Mouse (Mus musculus): ENCODE results near the gene Mag. TPM values are rescaled to one million over a fixed set of nuclear protein-coding genes. Genes with fewer than 3 reads are reported as not detected.

The Mag gene
- total RNA-seq, 4 experiments from 2014 or later: 0.32 to 1.3 (median 0.42) TPM

DNA sequence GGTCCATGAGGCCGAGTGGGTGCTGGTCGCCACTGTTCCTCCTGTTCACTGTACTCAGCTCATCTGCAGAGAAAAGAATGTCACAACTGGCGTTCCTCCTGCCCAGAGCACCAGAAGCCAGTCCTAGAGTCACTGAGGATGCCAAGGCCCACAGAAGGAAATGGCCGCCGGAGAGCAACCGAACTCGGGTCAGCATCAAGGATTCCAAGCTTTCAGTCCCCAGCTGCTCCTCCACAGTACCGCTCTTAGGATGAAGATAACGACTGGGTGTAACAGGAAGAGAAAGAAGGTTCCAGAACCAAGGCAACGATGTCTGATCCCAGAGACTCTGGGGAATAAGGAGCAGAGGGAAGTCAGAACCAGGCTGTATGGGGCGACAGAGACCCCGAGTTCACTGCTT, 53.2 kb downstream of the Mag start, which contains the start of gene Ffar1:
Ffar1 (minus strand) TSS at position 101 of the 400 bp plus-strand sequence.
- DNase-seq: no peak

DNA sequence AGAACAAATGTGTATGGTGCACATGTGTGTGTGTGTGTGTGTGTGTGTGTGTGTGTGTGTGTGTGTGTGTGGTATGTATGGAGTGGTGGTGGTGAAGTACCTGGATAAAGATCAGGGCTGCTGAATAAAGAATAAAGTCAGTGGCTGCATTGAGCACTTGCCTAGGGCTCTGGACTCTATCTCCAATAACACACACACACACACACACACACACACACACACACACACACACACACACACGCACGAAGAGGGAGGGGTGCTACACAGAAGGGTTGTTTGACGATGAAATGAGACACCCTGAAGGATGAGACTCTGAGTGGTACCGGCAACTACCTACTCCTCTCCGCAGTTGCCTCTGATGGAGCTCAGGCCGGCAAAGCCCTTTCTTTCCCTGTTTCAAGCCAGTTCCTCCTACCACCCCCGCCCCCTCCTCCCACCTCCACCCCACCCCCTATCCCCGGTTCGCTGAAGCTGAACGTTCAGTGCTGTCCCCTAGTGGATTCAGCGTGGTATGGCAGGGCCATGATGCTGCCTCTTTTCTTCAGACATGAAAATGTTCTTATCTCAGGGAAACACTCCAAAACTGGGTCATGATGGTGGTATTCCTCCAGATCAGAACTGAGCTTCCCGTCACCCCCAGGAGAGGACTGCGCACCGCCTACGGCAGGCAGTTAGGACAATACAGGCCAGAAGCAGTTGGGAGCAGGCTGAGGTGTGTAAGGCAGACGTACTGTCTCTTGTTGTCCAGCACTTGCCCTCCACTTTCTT, 54.9 kb downstream of the Mag start:
- no peak for DNase-seq

DNA sequence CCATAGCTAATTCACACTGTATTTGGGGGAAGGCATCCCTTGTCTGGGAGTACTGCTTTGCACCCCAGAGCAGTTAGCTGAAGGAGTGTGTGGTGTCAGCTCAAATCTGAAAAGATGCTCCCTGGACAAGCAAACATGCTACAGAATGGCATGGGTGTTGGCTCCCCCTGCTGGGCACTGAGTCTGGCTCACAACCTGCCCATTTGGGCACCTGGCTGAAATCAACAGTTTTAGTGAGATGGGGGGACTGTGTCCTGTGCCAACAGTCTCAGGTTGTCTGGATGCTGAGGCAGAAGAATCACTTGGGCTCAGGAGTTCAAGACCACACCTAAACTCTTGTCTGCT, 55.4 kb downstream of the Mag start:
- DNase-seq: peak; percentile 47

DNA sequence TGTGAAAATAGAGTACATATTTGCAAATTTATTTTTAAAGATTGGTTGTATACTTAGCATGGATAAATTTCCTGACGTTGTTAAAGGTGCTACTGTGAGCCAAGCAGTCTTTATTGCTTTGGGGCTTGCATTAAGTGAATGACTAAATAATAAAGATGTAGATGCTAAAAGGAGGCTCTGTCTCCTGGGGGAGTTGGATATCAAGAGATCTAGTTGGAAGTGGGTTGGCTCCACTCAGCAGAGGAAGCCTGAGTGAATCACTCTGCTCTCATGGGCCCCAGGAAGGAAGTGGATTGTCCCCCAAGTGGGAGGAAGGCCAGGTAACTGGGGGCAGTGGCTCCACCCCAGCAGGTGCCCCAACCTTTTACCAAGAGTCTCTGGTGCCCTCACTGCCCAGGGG, 56.9 kb downstream of the Mag start:
- no peak for DNase-seq

DNA sequence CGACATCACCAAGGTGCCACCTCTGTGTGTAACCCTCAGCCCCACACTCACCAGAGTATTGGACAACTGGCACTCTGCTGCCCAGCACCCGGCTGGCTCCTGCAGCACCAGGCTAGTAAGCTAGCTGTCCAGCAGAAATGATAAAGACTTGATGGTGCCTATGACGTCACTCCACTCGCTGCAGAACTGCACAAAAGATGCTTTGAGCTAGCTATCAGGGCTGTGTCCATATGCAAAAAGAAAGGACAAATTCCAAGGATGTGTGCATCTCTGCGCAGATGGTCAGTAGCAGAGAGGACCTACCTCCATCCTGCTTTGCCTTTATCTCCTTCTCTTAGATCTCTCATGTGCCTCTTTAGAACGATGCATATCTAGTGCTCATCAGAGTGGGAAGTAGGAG, 58.6 kb downstream of the Mag start, which contains the start of gene Ffar3:
Ffar3 (minus strand) TSS at position 101 of the 400 bp plus-strand sequence.
- no peak for DNase-seq

DNA sequence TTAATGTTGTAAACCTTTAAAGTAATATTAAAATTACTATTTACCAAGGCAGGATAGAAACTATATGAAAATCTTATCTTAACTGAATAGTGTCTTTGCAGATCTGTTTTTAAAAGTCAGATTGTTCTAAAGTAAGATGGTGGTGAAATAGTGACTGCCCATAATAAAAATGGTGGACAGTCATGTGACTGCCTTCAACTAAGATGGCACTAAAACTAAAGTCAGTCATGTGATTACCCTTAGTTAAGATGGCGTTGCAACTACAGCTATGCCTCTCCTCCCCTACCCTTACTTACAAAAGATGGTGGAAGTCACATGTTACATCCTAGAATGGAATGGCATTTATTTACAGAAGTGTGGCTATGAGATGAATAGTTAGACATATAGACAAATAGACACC, 63.3 kb downstream of the Mag start:
- no peak for DNase-seq

Other genes with a start within 250 kb of the Mag start
- gene Haus5, start 249.9 kb downstream of the Mag start, total RNA-seq (2022): 10 to 100 TPM in 3 of 4 experiments, 1 to 10 TPM in 1; 7.7 to 17.6 (median 12.1) TPM
- gene Pmis2, start 243.3 kb downstream of the Mag start, total RNA-seq (2022): under 1 TPM in 1 of 4 experiments, not detected in 3; 0.75 TPM
- gene 2200002J24Rik, start 215.9 kb downstream of the Mag start, total RNA-seq (2022): 10 to 100 TPM in 1 of 4 experiments, 1 to 10 TPM in 3; 2.5 to 12.3 (median 5.8) TPM
- gene Atp4a, start 202.7 kb downstream of the Mag start, total RNA-seq (2022): 10 to 100 TPM in 2 of 4 experiments, 1 to 10 TPM in 2; 2.9 to 15.5 (median 9.4) TPM
- 100 to 1,000 TPM; 179 to 210 (median 202) TPM for gene Tmem147, start 185.3 kb downstream of the Mag start, total RNA-seq (2022)
- gene Gapdhs, start 171.2 kb downstream of the Mag start, total RNA-seq (2022): not detected
- gene Sbsn, start 163.4 kb downstream of the Mag start, total RNA-seq (2022): 100 to 1,000 TPM; 213 to 399 (median 309) TPM
- gene Dmkn, start 151.1 kb downstream of the Mag start, total RNA-seq (2022): 1 to 10 TPM; 2.7 to 4.6 (median 4.2) TPM
- gene Krtdap, start 127.0 kb downstream of the Mag start, total RNA-seq (2022): not detected
- gene Ffar2, start 91.1 kb downstream of the Mag start, total RNA-seq (2022): 1 to 10 TPM; 1.6 to 9.0 (median 2.6) TPM
- gene Ffar3, start 58.7 kb downstream of the Mag start, total RNA-seq (2022): 1 to 10 TPM in 1 of 4 experiments, under 1 TPM in 3; 0.35 to 1.9 (median 0.75) TPM
- gene Ffar1, start 53.3 kb downstream of the Mag start, total RNA-seq (2022): not detected
- 1 to 10 TPM; 1.1 to 2.3 (median 1.5) TPM for gene Cd22, start 34.5 kb downstream of the Mag start, total RNA-seq (2022)
- 1 to 10 TPM in 3 of 4 experiments, not detected in 1; 1.3 to 4.2 (median 2.6) TPM for gene Hamp2, start 9.8 kb upstream of the Mag start, total RNA-seq (2022)
- 10 to 100 TPM in 1 of 4 experiments, 1 to 10 TPM in 1, under 1 TPM in 1, not detected in 1; 0.99 to 15.0 (median 1.0) TPM for gene Hamp, start 29.2 kb upstream of the Mag start, total RNA-seq (2022)
- gene Usf2, start 41.9 kb upstream of the Mag start, total RNA-seq (2022): 100 to 1,000 TPM; 116 to 131 (median 127) TPM
- 10 to 100 TPM in 2 of 4 experiments, 1 to 10 TPM in 2; 4.1 to 36.6 (median 13.7) TPM for gene Lsr, start 58.6 kb upstream of the Mag start, total RNA-seq (2022)
- gene Fam187b, start 58.9 kb upstream of the Mag start, total RNA-seq (2022): 1 to 10 TPM in 2 of 4 experiments, under 1 TPM in 2; 0.38 to 2.2 (median 0.84) TPM
- gene Fxyd5, start 127.6 kb upstream of the Mag start, total RNA-seq (2022): 10 to 100 TPM; 53.1 to 81.6 (median 58.8) TPM
- 1 to 10 TPM; 2.0 to 4.1 (median 2.3) TPM for gene Fxyd7, start 136.6 kb upstream of the Mag start, total RNA-seq (2022)
- 100 to 1,000 TPM; 110 to 212 (median 163) TPM for gene Fxyd1, start 142.3 kb upstream of the Mag start, total RNA-seq (2022)
- 1 to 10 TPM; 2.8 to 8.8 (median 4.2) TPM for gene Lgi4, start 144.5 kb upstream of the Mag start, total RNA-seq (2022)
- gene Fxyd3, start 161.8 kb upstream of the Mag start, total RNA-seq (2022): 1 to 10 TPM in 1 of 4 experiments, under 1 TPM in 3; 0.73 to 1.3 (median 0.86) TPM
- 1 to 10 TPM in 3 of 4 experiments, under 1 TPM in 1; 0.26 to 1.5 (median 1.2) TPM for gene Hpn, start 200.4 kb upstream of the Mag start, total RNA-seq (2022)
- gene Scn1b, start 212.1 kb upstream of the Mag start, total RNA-seq (2022): 10 to 100 TPM; 14.2 to 27.2 (median 18.9) TPM
- gene Gramd1a, start 241.0 kb upstream of the Mag start, total RNA-seq (2022): 10 to 100 TPM; 37.7 to 65.1 (median 55.4) TPM